Mouse (Mus musculus): Measurements from ENCODE around the gene Tmem183a. TPM values are rescaled to one million over a fixed set of nuclear protein-coding genes. Genes with fewer than 3 reads are reported as not detected.

Gene Tmem183a
- polyA plus RNA-seq (2015; fragmentation: Nextera tagmentation; extraction: Ambion mirVana): 48.7 and 51.6 TPM in 2 replicates

DNA sequence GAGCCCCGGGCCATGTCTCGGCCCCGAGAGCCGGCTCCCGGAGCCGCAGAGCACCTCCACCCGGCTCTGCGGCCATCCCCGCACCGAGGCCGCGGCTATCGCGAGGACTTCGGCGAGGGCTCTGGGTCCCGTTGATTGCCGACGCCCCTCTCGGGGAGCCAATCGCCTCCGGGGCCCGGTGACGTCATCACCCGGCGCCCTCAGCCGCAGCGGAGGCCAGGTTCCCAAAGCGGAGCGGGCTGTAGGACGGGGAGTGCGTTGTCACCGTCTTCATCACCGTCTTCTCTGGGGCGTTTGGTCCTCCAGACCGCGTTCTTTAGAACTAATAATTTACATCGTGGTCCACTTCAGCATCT is at the start of gene Tmem183a:
TSS of gene Tmem183a (minus strand) at position 123 of the 356 bp plus-strand sequence.
- H3K27me3 ChIP-seq (ENCODE audit: control insufficient read depth, insufficient read depth, low read depth, low read length): no peaks in the 10 kb centered on the region
- H3K36me3 ChIP-seq (ENCODE audit: control insufficient read depth, insufficient read depth): peaks cover 14% of the 10 kb centered on the region
- H3K4me2 ChIP-seq (ENCODE audit: low read depth, low read length): peak within 1 kb of the TSS; percentile 83
- H3K4me1 ChIP-seq (ENCODE audit: control insufficient read depth, low read depth, low read length): peaks cover 15% of the 10 kb centered on the region
- under 1% methylated on average over 38 of the region's 38 CpGs for WGBS (ENCODE audit: insufficient replicate concordance)
- peak within 1 kb of the TSS; percentile 83 for H3K9ac ChIP-seq (ENCODE audit: low read depth, low read length)
- peak within 1 kb of the TSS; percentile 71 for H3K4me3 ChIP-seq (ENCODE audit: low read depth, low read length)
- H3K9me3 ChIP-seq (replicated peaks; ENCODE audit: control insufficient read depth, low read length): no peaks in the 10 kb centered on the region
- peak within 1 kb of the TSS; percentile 95 for H3K27ac ChIP-seq (ENCODE audit: low read length)
- peak; percentile 97 for ATAC-seq (ENCODE audit: low read depth)

DNA sequence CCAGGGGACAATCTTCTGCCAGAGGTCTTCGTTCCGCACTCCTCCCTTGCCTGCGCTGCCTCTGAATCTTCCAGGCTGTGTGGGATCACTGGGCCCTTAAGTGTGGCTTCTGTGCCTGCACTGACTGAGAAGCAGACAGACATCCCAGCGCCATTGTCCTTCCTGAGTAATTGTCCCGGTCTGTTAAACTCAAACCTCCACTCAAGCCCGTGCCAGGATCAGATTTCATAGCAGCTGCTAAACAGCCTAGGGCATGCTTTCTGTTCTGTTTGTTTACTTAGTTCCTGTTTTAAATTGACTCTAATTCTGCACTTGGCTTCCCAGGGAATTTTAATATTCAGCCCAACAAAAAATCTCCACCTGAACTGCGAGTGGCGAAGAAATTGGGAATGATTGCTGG is 46.3 kb upstream of the Tmem183a start:
- H3K36me3 ChIP-seq (ENCODE audit: control insufficient read depth, insufficient read depth): peaks cover 19% of the 10 kb centered on the region
- H3K4me1 ChIP-seq (ENCODE audit: control insufficient read depth, low read depth, low read length): peaks cover 10% of the 10 kb centered on the region
- H3K9ac ChIP-seq (ENCODE audit: low read depth, low read length): no peak overlapping the region
- no peak overlapping the region for H3K4me3 ChIP-seq (ENCODE audit: low read depth, low read length)
- H3K9me3 ChIP-seq (replicated peaks; ENCODE audit: control insufficient read depth, low read length): no peaks in the 10 kb centered on the region
- 86% methylated on average over 8 of the region's 8 CpGs for WGBS (ENCODE audit: insufficient replicate concordance)
- H3K4me2 ChIP-seq (ENCODE audit: low read depth, low read length): no peak overlapping the region
- H3K27me3 ChIP-seq (ENCODE audit: control insufficient read depth, insufficient read depth, low read depth, low read length): no peaks in the 10 kb centered on the region
- ATAC-seq (ENCODE audit: low read depth): no peak
- no peak overlapping the region for H3K27ac ChIP-seq (ENCODE audit: low read length)

DNA sequence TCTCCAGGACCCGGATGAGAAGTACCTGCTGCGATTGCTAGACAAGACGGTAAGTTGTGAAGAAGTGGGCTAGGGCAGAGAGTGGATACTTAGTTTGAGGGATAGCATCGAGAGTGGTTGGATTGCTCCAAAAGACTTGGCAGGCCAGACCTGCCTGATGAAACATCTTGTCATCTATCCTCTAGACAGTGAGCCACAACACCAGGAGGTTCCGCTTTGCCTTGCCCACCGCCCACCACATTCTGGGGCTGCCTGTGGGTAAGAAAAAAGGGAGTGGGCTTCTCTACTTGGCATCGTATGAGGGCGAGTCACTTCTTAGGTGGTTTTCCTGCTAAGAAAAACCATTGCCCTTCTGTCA is 44.6 kb upstream of the Tmem183a start:
- Histone ChIP-seq H3K27ac (ENCODE audit: low read length) (peak overlapping the region; percentile 78), H3K36me3 (ENCODE audit: control insufficient read depth, insufficient read depth) (peaks cover 19% of the 10 kb centered on the region)
- WGBS (ENCODE audit: insufficient replicate concordance): 18% methylated on average over 8 of the region's 8 CpGs

DNA sequence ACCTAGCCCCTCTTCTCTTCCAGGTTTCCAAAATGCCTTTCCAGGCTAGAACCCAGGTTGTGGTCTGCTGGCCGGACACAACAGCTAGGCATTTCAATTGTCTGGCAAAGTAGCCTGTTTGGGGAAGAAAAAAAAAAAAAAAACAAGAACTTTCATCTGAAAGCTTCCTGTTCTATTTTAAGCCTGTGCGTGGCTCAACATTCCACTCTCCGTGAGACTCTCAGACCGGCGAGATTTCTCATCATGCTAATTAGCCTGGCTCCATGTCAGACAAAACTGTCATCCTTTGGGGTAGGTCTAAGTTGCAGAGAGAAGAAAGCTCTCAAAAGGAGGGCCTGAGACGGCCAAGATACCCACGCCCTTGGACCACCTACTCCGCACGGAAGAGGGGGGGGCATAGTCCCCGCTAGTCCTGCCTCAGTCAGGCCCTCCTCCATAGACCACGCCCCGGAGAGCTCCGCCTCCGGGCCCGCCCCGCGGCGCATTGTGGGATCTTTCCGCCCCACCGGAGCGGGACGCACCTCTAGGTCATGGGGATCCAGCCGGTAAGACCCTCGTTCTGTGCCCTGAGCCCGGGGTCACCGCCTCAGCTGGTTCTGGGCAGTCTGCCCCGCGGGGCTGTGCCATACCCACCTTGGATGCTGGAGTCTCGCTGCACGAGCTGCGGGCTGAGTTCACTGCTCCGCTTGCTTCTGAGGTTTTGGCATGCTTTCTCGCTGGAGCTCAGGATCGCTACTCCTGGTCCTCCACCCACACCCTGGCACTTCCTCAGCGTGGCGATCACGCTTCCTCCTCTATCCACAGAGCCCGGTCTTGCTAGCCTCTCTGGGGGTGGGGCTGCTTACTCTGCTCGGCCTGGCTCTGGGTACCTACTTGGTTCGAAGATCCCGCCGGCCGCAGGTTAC is 44.0 kb upstream of the Tmem183a start, which contains the start of gene Cyb5r1:
TSS of gene Cyb5r1 (plus strand) at position 51 of the 905 bp plus-strand sequence.
- no peaks in the 10 kb centered on the region for H3K9me3 ChIP-seq (replicated peaks; ENCODE audit: control insufficient read depth, low read length)
- no peaks in the 10 kb centered on the region for H3K27me3 ChIP-seq (ENCODE audit: control insufficient read depth, insufficient read depth, low read depth, low read length)
- ATAC-seq (ENCODE audit: low read depth): peak; percentile 99
- H3K9ac ChIP-seq (ENCODE audit: low read depth, low read length): peak within 1 kb of the TSS; percentile 79
- H3K27ac ChIP-seq (ENCODE audit: low read length): peak within 1 kb of the TSS; percentile 78
- peaks cover 10% of the 10 kb centered on the region for H3K4me1 ChIP-seq (ENCODE audit: control insufficient read depth, low read depth, low read length)
- WGBS (ENCODE audit: insufficient replicate concordance): under 1% methylated on average over 41 of the region's 43 CpGs
- H3K36me3 ChIP-seq (ENCODE audit: control insufficient read depth, insufficient read depth): peaks cover 19% of the 10 kb centered on the region
- H3K4me3 ChIP-seq (ENCODE audit: low read depth, low read length): peak within 1 kb of the TSS; percentile 80
- H3K4me2 ChIP-seq (ENCODE audit: low read depth, low read length): peak within 1 kb of the TSS; percentile 79

More for the DNA sequence above, 44.6 kb upstream of the Tmem183a start:
- peak overlapping the region; percentile 80 for H3K4me3 ChIP-seq (ENCODE audit: low read depth, low read length)
- no peaks in the 10 kb centered on the region for H3K9me3 ChIP-seq (replicated peaks; ENCODE audit: control insufficient read depth, low read length)
- H3K4me2 ChIP-seq (ENCODE audit: low read depth, low read length): peak overlapping the region; percentile 79
- H3K27me3 ChIP-seq (ENCODE audit: control insufficient read depth, insufficient read depth, low read depth, low read length): no peaks in the 10 kb centered on the region
- H3K4me1 ChIP-seq (ENCODE audit: control insufficient read depth, low read depth, low read length): peaks cover 10% of the 10 kb centered on the region
- ATAC-seq (ENCODE audit: low read depth): peak; percentile 7; the same call in 1 of the 2 replicates
- H3K9ac ChIP-seq (ENCODE audit: low read depth, low read length): peak overlapping the region; percentile 79

DNA sequence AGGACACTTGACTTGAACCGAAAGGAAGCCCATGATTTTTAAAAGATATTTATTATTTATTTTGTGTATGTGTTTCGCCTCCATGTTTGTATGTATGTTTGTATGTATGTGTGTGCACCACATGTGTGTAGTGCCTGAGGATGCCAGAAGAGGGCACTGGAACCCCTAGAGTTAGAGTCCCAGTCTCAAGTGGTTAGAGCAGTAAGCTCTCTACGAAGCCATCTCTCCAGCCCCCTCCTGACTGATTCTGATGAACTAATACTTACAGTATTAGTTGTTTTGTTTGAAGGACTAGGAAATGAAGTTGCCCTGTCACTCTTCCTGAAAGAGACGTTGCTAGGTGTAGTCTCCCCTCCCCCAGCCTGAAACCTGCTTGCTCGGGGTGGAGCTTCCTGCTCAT is 38.0 kb upstream of the Tmem183a start:
- Histone ChIP-seq H3K36me3 (ENCODE audit: control insufficient read depth, insufficient read depth) (no peaks in the 10 kb centered on the region), H3K27ac (ENCODE audit: low read length) (no peak overlapping the region), H3K27me3 (ENCODE audit: control insufficient read depth, insufficient read depth, low read depth, low read length) (no peaks in the 10 kb centered on the region), H3K4me1 (ENCODE audit: control insufficient read depth, low read depth, low read length) (no peaks in the 10 kb centered on the region), H3K9ac (ENCODE audit: low read depth, low read length) (no peak overlapping the region), H3K4me2 (ENCODE audit: low read depth, low read length) (no peak overlapping the region), H3K9me3 (replicated peaks; ENCODE audit: control insufficient read depth, low read length) (no peaks in the 10 kb centered on the region), H3K4me3 (ENCODE audit: low read depth, low read length) (no peak overlapping the region)
- WGBS (ENCODE audit: insufficient replicate concordance): 66% methylated on average over 5 of the region's 5 CpGs
- no peak for ATAC-seq (ENCODE audit: low read depth)

DNA sequence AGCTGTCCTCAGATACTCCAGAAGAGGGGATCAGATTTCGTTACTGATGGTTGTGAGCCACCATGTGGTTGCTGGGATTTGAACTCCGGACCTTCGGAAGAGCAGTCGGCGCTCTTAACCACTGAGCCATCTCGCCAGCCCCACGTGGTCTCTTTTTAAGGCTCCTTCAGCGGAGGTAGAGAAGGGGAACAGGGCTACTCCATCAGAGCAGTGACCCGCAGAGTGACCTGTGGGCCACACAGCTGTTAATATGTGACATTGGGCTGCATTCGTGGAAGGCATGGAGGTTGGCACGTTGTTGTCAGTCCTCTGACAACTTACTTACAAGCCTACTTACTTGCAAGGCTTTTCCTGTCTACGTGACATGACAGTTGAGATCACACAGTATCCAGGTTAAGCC is 36.4 kb upstream of the Tmem183a start:
- Histone ChIP-seq H3K4me3 (ENCODE audit: low read depth, low read length) (no peak overlapping the region), H3K27ac (ENCODE audit: low read length) (no peak overlapping the region), H3K36me3 (ENCODE audit: control insufficient read depth, insufficient read depth) (no peaks in the 10 kb centered on the region), H3K27me3 (ENCODE audit: control insufficient read depth, insufficient read depth, low read depth, low read length) (no peaks in the 10 kb centered on the region), H3K9ac (ENCODE audit: low read depth, low read length) (no peak overlapping the region), H3K4me2 (ENCODE audit: low read depth, low read length) (no peak overlapping the region), H3K9me3 (replicated peaks; ENCODE audit: control insufficient read depth, low read length) (no peaks in the 10 kb centered on the region), H3K4me1 (ENCODE audit: control insufficient read depth, low read depth, low read length) (no peaks in the 10 kb centered on the region)
- 77% methylated on average over 12 of the region's 12 CpGs for WGBS (ENCODE audit: insufficient replicate concordance)
- no peak for ATAC-seq (ENCODE audit: low read depth)

DNA sequence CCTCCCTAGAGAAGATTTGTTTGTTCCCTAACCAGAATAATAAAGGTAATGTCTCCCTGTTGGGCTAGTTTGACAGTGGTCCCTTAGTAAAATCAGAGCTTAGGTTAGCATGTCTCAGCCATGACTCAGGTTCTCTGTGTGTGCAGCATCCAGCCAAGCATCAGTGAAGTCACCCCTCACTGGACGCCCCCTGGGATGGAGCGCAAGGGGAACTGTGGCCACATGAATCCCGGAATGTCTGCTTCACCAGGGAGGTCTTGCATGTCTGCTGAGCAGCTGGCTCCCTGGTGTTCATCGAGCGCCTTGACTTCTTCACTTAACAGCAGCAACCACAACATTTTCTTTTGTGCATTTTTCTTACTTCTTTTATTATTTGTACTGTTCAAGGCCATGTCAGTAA is 32.0 kb upstream of the Tmem183a start:
- no peak overlapping the region for H3K4me2 ChIP-seq (ENCODE audit: low read depth, low read length)
- WGBS (ENCODE audit: insufficient replicate concordance): 58% methylated on average over 5 of the region's 5 CpGs
- H3K4me1 ChIP-seq (ENCODE audit: control insufficient read depth, low read depth, low read length): no peaks in the 10 kb centered on the region
- H3K36me3 ChIP-seq (ENCODE audit: control insufficient read depth, insufficient read depth): no peaks in the 10 kb centered on the region
- H3K9me3 ChIP-seq (replicated peaks; ENCODE audit: control insufficient read depth, low read length): no peaks in the 10 kb centered on the region
- H3K9ac ChIP-seq (ENCODE audit: low read depth, low read length): no peak overlapping the region
- no peak for ATAC-seq (ENCODE audit: low read depth)
- H3K27ac ChIP-seq (ENCODE audit: low read length): no peak overlapping the region
- H3K4me3 ChIP-seq (ENCODE audit: low read depth, low read length): no peak overlapping the region
- H3K27me3 ChIP-seq (ENCODE audit: control insufficient read depth, insufficient read depth, low read depth, low read length): no peaks in the 10 kb centered on the region

DNA sequence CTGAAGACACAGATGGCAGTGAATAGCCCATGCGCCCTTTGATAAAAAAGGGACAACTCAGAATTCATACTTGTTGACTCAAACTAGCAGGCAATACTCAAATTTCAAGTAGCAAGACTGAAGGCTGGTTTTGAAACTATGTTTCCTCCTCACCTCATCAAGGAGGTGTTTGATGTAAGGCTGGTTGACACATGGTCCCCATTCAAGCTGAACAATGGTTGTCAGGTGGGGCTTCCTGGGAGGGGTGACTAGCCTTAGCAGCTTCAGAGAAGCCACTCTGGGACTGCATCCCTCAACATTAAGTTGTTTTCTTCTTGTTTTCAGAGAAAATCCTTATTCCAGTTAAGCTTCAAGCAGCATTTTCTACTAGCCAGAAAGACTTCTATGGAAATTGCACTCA is 23.9 kb upstream of the Tmem183a start, which contains the start of gene 4933406M09Rik:
TSS of gene 4933406M09Rik (plus strand) at position 275 of the 400 bp plus-strand sequence.
- Histone ChIP-seq H3K36me3 (ENCODE audit: control insufficient read depth, insufficient read depth) (no peaks in the 10 kb centered on the region), H3K4me1 (ENCODE audit: control insufficient read depth, low read depth, low read length) (peaks cover 7% of the 10 kb centered on the region; the same call in 1 of the 2 replicates), H3K27ac (ENCODE audit: low read length) (no peak within 1 kb of the TSS), H3K9me3 (replicated peaks; ENCODE audit: control insufficient read depth, low read length) (no peaks in the 10 kb centered on the region), H3K27me3 (ENCODE audit: control insufficient read depth, insufficient read depth, low read depth, low read length) (peaks cover 13% of the 10 kb centered on the region), H3K9ac (ENCODE audit: low read depth, low read length) (no peak within 1 kb of the TSS), H3K4me2 (ENCODE audit: low read depth, low read length) (no peak within 1 kb of the TSS), H3K4me3 (ENCODE audit: low read depth, low read length) (no peak within 1 kb of the TSS)
- WGBS (ENCODE audit: insufficient replicate concordance): 79% methylated on average over 1 of the region's 1 CpGs
- ATAC-seq (ENCODE audit: low read depth): no peak

DNA sequence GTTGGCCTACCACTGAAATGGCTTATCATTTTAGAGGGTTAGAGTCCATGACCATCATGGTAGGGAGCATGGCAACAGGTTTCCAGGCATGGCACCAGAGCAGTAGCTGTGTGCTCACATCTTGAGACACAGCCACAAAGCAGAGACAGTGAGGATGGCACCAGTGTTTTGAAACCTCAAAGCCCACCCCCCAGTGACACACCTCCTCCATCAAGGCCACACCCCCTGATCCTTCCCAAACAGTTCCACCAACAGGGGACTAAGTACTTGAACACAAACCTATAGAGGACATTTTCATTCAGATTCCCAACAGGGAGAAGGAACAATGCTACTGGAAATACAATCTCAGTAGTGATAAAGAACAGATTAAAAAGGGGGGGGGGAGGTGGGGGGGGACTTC is 23.4 kb upstream of the Tmem183a start:
- H3K27ac ChIP-seq (ENCODE audit: low read length): no peak overlapping the region
- ATAC-seq (ENCODE audit: low read depth): no peak
- peaks cover 13% of the 10 kb centered on the region for H3K27me3 ChIP-seq (ENCODE audit: control insufficient read depth, insufficient read depth, low read depth, low read length)
- H3K4me3 ChIP-seq (ENCODE audit: low read depth, low read length): no peak overlapping the region
- H3K4me1 ChIP-seq (ENCODE audit: control insufficient read depth, low read depth, low read length): peaks cover 7% of the 10 kb centered on the region; the same call in 1 of the 2 replicates
- no peak overlapping the region for H3K9ac ChIP-seq (ENCODE audit: low read depth, low read length)
- no peak overlapping the region for H3K4me2 ChIP-seq (ENCODE audit: low read depth, low read length)
- no peaks in the 10 kb centered on the region for H3K36me3 ChIP-seq (ENCODE audit: control insufficient read depth, insufficient read depth)
- H3K9me3 ChIP-seq (replicated peaks; ENCODE audit: control insufficient read depth, low read length): no peaks in the 10 kb centered on the region
